Mouse (Mus musculus) embryonic fibroblast, embryonic 13.5 days (primary cell): Measurements from ENCODE around the gene Six6. TPM values are rescaled to one million over a fixed set of nuclear protein-coding genes. Genes with fewer than 3 reads are reported as not detected.

Source experiments
- H3K27ac ChIP-seq: 2 replicates; pipeline ENCODE4 v1.5.1; 2012; ENCODE audit warnings: low read length, control low read depth, inconsistent platforms; ENCODE audit not compliant: insufficient read depth
- H3K4me1 ChIP-seq: 2 replicates; pipeline ENCODE4 v1.6.1; 2011; ENCODE audit warnings: low read length; ENCODE audit not compliant: control insufficient read depth, insufficient read depth
- H3K4me3 ChIP-seq: 2 replicates; pipeline ENCODE4 v1.5.1; 2011; ENCODE audit warnings: mild to moderate bottlenecking, control low read depth, low read length; ENCODE audit not compliant: insufficient read depth
- CTCF ChIP-seq: IDR thresholded peaks from 2 replicates; pipeline ENCODE4 v1.5.1; 2011; ENCODE audit warnings: mild to moderate bottlenecking, control low read depth, low read length, moderate library complexity, borderline replicate concordance; ENCODE audit not compliant: insufficient read depth
- POLR2A ChIP-seq: IDR thresholded peaks from 2 replicates; pipeline ENCODE4 v1.6.1; 2011; ENCODE audit warnings: low read depth, mild to moderate bottlenecking, control low read depth, low read length, moderate library complexity
- polyA plus RNA-seq: library from polyadenylated mRNA; stranded (reverse); fragments of >200 nt; gene quantifications from 2 replicates; pipeline ENCODE4 v1.2.4, GENCODE M21; 2011; ENCODE audit warnings: low read depth; ENCODE audit not compliant: missing spikeins, insufficient read length

Gene Six6
- not detected in 2 replicates for polyA plus RNA-seq

GRCm38 (mm10) chr12:72939616-72940015, at the start of gene Six6:
Gene Six6, plus strand, starts transcription at chr12:72939892.
- TF ChIP-seq CTCF (no peak), POLR2A (no peak)
- H3K27ac ChIP-seq: no peak within 1 kb of the TSS
- no peaks in the 10 kb centered on the region for H3K4me1 ChIP-seq
- H3K4me3 ChIP-seq: no peak within 1 kb of the TSS

DNA sequence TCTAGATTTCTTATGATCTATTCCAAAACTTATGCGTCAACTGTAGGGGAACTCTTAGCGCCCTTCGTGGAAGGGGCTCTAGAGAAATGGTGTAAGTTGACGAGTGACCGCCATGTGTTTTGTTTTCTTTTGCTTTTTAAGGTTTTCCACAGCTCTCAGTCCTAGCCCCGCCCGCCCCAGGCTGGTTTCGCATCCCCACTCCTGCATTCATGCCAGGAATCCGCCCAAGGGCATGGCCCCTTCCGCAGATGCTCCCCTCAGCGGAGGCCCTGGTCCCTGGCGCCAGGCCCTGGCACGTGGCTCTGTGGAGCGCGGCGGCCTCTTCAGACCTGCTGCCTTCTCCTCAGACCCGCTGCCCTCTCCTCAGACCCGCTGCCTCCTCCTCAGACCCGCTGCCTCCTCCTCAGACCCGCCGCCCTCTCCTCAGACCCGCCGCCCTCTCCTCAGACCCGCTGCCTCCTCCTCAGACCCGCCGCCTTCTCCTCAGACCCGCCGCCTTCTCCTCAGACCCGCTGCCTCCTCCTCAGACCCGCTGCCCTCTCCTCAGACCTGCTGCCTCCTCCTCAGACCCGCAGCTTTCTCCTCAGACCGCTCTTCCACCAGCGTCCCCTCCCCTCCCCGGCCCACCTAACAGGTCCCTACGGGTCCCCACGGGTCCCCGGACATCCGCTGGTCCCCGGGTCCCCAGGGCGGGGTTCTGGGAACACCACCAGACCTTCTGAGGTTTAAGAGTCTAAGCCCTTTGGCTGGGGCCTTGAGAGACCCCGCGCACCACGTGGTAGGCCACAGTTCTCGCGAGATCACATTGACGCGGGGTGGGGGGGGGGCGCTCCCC, 22.3 kb upstream of the Six6 start:
- TF ChIP-seq CTCF (no peak), POLR2A (no peak)
- no peak overlapping the region; the same call in 1 of the 2 replicates for H3K4me3 ChIP-seq
- H3K27ac ChIP-seq: no peak overlapping the region
- H3K4me1 ChIP-seq: no peaks in the 10 kb centered on the region

DNA sequence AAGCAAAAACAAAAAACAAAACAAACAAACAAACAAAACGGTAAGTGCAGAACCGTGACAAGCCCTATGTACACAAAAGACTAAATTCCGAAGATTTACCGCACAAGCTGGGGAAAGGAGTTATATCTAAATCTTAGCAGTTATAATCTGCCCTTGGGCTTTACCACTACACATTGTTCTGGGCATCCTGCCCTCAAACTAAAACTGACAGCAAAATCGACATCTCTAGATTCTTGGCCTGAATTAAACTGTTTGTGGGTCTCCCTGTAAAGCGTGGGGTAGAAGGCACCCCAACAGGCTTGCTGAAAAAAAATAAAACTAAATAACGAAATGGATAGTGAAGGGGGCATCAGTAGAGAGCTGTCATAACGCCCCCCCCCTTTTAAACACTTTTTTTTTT, 2.9 kb upstream of the Six6 start:
- Histone ChIP-seq H3K4me1 (no peaks in the 10 kb centered on the region), H3K4me3 (no peak overlapping the region), H3K27ac (no peak overlapping the region)
- TF ChIP-seq POLR2A (no peak), CTCF (no peak)

- Histone ChIP-seq H3K27ac (no peak overlapping the region), H3K4me1 (no peaks in the 10 kb centered on the region), H3K4me3 (no peak overlapping the region)
- TF ChIP-seq POLR2A: no peak
- no peak for TF ChIP-seq CTCF
These were observed 2.1 kb upstream of the Six6 start for GRCm38 (mm10) chr12:72937537-72938120.

- no peak overlapping the region for H3K27ac ChIP-seq
- no peak overlapping the region for H3K4me3 ChIP-seq
- H3K4me1 ChIP-seq: no peaks in the 10 kb centered on the region
- TF ChIP-seq CTCF (no peak), POLR2A (no peak)
These were observed 1.5 kb upstream of the Six6 start for GRCm38 (mm10) chr12:72938176-72938575.

DNA sequence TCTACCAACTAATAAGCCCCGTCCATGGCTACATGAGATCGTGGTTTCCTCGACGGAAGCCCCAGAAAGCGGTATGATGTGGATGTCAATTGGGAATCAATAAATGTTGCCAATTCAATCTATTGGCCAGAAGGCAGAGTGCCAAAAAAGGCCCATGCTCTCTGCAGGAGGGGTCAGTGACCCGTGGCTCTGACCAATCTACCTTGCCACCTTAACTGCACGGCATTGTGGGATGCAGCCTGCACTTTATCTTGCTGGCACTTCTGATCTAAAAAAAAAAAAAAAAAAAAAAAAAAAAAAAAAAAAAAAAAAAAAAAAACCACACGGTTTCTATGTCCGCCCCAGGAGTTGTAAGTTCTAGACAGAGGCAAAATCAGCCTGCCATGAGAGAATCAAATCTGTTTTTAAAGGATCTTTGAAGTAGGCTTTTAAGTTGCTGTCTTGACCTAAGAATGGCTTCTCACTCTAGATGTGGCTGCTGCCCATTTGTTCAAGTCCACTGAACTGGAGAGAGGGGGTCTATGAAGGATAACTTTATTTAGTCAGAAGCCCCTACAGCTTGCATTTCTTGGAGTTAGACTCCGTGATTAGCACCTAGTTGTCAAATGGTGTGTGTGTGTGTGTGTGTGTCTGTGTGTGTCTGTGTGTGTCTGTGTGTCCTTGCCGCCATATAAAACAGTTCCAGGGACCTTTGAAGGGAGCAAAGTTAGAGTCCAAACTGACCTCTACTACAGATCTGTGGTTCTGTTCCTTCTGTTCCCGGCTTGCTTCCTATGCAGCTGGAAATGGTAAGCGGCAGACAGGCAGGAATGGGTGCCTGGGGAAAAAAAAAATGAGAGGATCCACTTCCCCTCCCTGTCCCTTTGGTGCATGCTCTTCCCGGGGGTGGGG, 847 bp upstream of the Six6 start:
- H3K4me1 ChIP-seq: no peaks in the 10 kb centered on the region
- no peak overlapping the region for H3K4me3 ChIP-seq
- no peak overlapping the region for H3K27ac ChIP-seq
- TF ChIP-seq POLR2A (no peak), CTCF (no peak)

GRCm38 (mm10) chr12:72940071-72940821, 554 bp downstream of the Six6 start, which contains the start of gene 4930447C04Rik:
Gene 4930447C04Rik, minus strand, starts transcription at chr12:72940774.
- no peaks in the 10 kb centered on the region for H3K4me1 ChIP-seq
- TF ChIP-seq POLR2A (no peak), CTCF (no peak)
- H3K4me3 ChIP-seq: no peak within 1 kb of the TSS
- no peak within 1 kb of the TSS for H3K27ac ChIP-seq

DNA sequence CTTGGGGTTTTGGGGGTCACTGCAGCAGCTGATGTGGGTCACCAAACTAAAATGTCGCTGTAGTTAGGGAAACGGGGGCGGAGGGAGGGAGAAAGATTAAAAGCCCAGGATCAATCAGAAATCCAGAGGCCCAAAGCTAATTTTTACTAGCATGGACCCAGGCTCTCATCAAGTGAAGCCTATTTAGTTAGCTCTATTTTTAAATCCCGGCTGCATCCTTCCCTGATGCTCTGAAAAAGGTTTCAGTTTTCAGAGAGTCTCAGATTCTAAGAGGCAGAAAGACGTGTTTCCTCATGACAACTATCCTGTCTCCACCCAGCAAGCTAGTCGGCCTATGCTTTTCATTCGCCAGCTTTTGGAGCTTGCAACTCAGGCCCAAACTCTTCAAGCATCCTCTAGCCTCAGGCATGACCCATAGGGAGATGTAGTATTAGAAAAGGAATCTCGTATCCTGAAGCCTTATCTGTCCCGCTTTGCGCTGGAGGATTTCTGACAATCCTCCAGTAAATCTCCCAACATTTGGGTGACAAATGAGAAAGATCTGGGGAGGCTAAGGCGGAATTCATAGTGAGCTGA, 1.2 kb downstream of the Six6 start:
- TF ChIP-seq CTCF: no peak
- no peak for TF ChIP-seq POLR2A
- Histone ChIP-seq H3K4me1 (no peaks in the 10 kb centered on the region), H3K27ac (no peak overlapping the region), H3K4me3 (no peak overlapping the region)
